Mouse (Mus musculus) adrenal gland (tissue): ENCODE measurements around the gene Gm26602.

ENCODE experiments used
- intact Hi-C: fragments of 180-260 bp; cut with DNase I; formaldehyde crosslinking; loops from one replicate; pipeline ENCODE4 v1.15.1; 2025

Gm26602 gene

GRCm38 (mm10) chr10:79916081-79916480, 5.4 kb downstream of the Gm26602 start:
- intact Hi-C loops, result no loop called here

GRCm38 (mm10) chr10:79916808-79917531, 6.3 kb downstream of the Gm26602 start, which contains the start of gene Kiss1r:
Gene Kiss1r (plus strand): TSS chr10:79916971.
- intact Hi-C loops, result no loop called here

GRCm38 (mm10) chr10:79917532-79918100, 7.0 kb downstream of the Gm26602 start:
- intact Hi-C loops, result no loop called here

- intact Hi-C loops, result no loop called here
Measured at GRCm38 (mm10) chr10:79918231-79919078, 7.8 kb downstream of the Gm26602 start.

GRCm38 (mm10) chr10:79919251-79919849, 8.7 kb downstream of the Gm26602 start:
- intact Hi-C loops, result no loop called here

GRCm38 (mm10) chr10:79920056-79920890, 9.6 kb downstream of the Gm26602 start:
- intact Hi-C loops, result loop anchor here (5.0 kb wide), 1 partner anchor 38 kb away; no protein-coding TSS in a partner anchor

- intact Hi-C loops, result loop anchor here (5.0 kb wide), 1 partner anchor 39 kb away; no protein-coding TSS in a partner anchor
Measured at GRCm38 (mm10) chr10:79920958-79921535, 10.4 kb downstream of the Gm26602 start, which contains the start of gene R3hdm4. Gene R3hdm4 (minus strand): TSS chr10:79921208.

- intact Hi-C loops, result loop anchor here (5.0 kb wide), 1 partner anchor 39 kb away; no protein-coding TSS in a partner anchor
Measured at GRCm38 (mm10) chr10:79921572-79921971, 10.9 kb downstream of the Gm26602 start.

GRCm38 (mm10) chr10:79924998-79925784, 14.5 kb downstream of the Gm26602 start:
- intact Hi-C loops, result loop anchor here (1.0 to 5.0 kb wide), 4 partner anchors 29 to 90 kb away; no protein-coding TSS in a partner anchor

GRCm38 (mm10) chr10:79925785-79926490, 15.3 kb downstream of the Gm26602 start:
- intact Hi-C loops, result loop anchor here (1.0 kb wide), 2 partner anchors 28 to 32 kb away; no protein-coding TSS in a partner anchor

- intact Hi-C loops, result no loop called here
Measured at GRCm38 (mm10) chr10:79926491-79927323, 16.1 kb downstream of the Gm26602 start, which contains the start of gene Arid3a. Gene Arid3a (plus strand): TSS chr10:79927043.

- intact Hi-C loops, result no loop called here
Measured at GRCm38 (mm10) chr10:79927324-79928029, 16.8 kb downstream of the Gm26602 start.

- intact Hi-C loops, result no loop called here
Measured at GRCm38 (mm10) chr10:79928030-79928694, 17.5 kb downstream of the Gm26602 start.

GRCm38 (mm10) chr10:79928907-79929701, 18.4 kb downstream of the Gm26602 start:
- intact Hi-C loops, result no loop called here
